Mouse (Mus musculus): ENCODE measurements around the gene Fam84b. TPM values are rescaled to one million over a fixed set of nuclear protein-coding genes. Genes with fewer than 3 reads are reported as not detected.

Gene Fam84b
- polyA plus RNA-seq, 1 experiment from 2014 or later, result 11.5 TPM

DNA sequence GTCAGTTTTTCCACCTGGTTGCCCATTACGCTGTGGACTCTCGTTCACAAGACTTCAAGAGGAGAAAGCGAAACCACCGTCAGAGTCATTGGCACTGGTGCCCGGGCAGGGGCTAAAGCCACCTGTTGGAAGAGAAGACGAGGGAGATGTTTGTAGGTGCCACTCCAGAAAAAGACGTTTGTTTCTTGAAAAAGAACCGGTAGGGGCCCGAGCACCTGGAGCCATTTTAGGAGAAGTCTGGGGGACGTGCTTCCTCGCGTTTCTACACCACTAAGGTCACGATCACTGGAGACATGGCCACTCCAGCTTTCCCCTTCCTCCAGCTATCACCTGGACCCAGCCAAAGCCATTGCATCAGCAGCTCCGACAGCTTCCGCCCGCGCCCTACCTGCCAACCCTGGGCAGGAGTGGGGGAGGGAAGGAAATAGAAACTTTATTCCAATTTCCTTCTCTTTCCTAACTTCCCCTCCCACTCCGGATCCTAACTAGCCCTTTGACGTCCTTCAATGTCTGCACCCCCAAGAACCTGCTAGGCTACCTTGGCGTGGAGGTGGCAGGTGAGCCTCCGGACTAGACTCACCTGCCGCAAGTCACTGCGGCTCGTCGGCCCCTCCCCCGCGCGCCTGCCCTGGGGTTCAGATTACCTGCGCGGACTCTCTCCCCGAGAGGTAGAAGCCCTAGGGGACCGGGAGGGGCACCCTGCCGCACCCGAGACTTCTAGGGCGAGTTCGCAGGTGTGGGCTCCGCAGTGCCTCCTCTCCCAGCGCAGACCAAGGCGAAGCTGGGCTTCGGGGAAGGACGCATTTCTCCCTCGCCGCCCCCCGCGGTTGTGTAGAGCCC is 29.5 kb downstream of the Fam84b start:
- Histone ChIP-seq H3K27ac (no peak overlapping the region), H3K4me2 (replicated peaks) (peak overlapping the region; percentile 99), H3K9ac (peak overlapping the region; percentile 62), H3K9me3 (no peaks in the 10 kb centered on the region), H3K4me3 (peak overlapping the region; percentile 61), H3K36me3 (no peaks in the 10 kb centered on the region), H3K27me3 (replicated peaks) (no peaks in the 10 kb centered on the region), H3K4me1 (peaks cover 18% of the 10 kb centered on the region)
- peak; percentile 7; the same call in 1 of the 2 replicates for ATAC-seq (ENCODE audit: low FRiP score, low read depth)
- under 1% methylated on average over 45 of the region's 45 CpGs for WGBS

DNA sequence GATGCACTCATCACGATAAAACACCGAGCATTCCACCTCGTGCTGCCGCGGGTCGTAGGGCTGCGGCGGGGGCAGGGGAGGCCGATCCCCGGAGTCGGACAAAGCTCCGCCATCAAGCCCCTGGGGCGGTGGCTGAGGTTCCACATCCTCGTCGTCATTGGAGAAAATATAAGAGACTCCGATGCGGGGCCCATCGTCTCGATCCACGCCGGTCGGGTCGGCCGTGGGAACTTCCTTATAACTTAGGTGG is 30.0 kb downstream of the Fam84b start:
- Histone ChIP-seq H3K9ac (peak overlapping the region; percentile 60), H3K36me3 (no peaks in the 10 kb centered on the region), H3K4me2 (replicated peaks) (peak overlapping the region; percentile 99), H3K9me3 (no peaks in the 10 kb centered on the region), H3K4me3 (peak overlapping the region; percentile 61), H3K27ac (no peak overlapping the region), H3K27me3 (replicated peaks) (no peaks in the 10 kb centered on the region), H3K4me1 (peaks cover 18% of the 10 kb centered on the region)
- ATAC-seq (ENCODE audit: low FRiP score, low read depth), result peak; percentile 2; the same call in 1 of the 2 replicates
- WGBS, result under 1% methylated on average over 24 of the region's 24 CpGs

DNA sequence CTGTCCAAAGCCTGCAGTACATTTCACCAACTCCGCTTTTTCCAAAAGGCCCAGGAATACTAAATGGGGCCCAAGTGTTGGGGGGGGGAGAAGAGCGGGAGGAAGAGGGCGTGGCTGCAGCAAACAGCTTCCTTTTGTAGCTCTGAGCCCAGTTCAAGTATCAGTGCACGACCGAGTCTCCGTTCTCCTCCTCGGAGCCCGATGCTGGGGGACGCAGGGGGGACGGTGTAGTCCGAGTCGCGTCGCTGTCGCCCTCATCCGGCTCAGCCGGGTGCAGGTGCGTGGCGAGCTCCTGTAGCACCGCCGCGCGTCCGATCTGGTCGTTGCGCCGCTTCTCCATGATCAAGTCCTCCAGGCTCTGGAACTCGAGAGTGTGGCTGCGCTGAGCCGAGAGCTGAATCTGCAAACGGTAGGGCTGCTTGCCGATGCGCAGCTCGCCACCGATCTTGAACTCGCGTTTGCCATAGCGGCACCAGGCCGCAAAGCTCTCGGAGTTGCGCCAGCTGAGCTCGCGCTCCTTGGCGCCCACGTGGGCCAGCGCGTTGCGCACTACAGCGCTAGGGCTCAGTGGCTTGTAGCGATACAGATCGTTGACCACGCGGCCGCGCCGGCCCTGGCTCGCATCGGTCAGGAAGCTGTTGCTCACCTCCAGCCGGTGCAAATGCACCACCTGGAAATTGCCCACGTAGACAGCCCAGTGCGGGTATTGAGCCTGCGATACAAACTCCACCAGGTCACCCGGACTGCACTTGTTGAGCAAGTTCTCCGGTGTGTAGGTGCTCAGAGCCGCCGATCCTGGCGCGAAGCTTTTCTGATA is 30.6 kb downstream of the Fam84b start:
- Histone ChIP-seq H3K27me3 (replicated peaks) (no peaks in the 10 kb centered on the region), H3K9ac (peak overlapping the region; percentile 60), H3K4me2 (replicated peaks) (peak overlapping the region; percentile 99), H3K4me3 (peak overlapping the region; percentile 61), H3K9me3 (no peaks in the 10 kb centered on the region), H3K4me1 (peaks cover 18% of the 10 kb centered on the region), H3K36me3 (no peaks in the 10 kb centered on the region), H3K27ac (no peak overlapping the region)
- ATAC-seq (ENCODE audit: low FRiP score, low read depth), result peak; percentile 76
- under 1% methylated on average over 68 of the region's 68 CpGs for WGBS

DNA sequence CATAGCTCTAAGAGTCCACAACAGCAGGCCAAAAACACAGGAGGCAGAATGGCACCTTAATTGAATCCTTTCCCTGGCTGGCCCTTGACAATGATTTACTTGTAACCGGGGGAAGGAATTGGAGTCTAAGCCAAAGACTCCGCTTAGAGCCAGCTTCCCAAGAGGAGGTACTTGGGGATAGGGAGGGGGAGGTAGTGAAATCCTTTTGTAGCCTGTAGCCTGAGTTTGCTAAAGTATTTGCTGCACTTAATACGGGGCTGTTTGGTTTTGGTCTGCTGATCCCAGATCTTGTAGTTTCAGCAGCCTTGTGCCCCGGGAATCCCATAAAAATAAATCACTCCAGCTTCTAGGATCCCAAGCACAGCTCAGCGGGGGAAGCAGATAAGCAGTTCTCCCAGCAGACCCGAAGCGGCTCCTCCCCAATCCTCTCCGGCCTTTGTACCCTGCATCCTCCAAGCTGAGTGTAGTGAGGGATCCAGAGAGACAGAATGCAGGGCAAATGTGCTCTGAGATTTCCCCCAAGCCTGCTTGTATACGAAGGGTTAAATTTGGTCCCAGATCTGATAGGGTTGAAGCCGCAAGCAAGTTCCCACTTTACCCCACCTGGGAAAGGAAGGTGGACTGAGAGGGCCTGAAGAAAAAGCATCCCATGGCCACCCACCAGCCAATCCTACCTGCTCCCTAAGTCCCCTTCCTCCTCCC is 31.3 kb downstream of the Fam84b start:
- Histone ChIP-seq H3K4me3 (peak overlapping the region; percentile 61), H3K27ac (0 out of 2 replicates have a peak overlapping the region, but pooled peaks have one; percentile 26), H3K36me3 (no peaks in the 10 kb centered on the region), H3K4me1 (peaks cover 18% of the 10 kb centered on the region), H3K9me3 (no peaks in the 10 kb centered on the region), H3K27me3 (replicated peaks) (no peaks in the 10 kb centered on the region), H3K9ac (peak overlapping the region; percentile 60; the same call in 1 of the 2 replicates), H3K4me2 (replicated peaks) (peak overlapping the region; percentile 99)
- WGBS, result 2% methylated on average over 10 of the region's 10 CpGs
- ATAC-seq (ENCODE audit: low FRiP score, low read depth), result peak; percentile 52

DNA sequence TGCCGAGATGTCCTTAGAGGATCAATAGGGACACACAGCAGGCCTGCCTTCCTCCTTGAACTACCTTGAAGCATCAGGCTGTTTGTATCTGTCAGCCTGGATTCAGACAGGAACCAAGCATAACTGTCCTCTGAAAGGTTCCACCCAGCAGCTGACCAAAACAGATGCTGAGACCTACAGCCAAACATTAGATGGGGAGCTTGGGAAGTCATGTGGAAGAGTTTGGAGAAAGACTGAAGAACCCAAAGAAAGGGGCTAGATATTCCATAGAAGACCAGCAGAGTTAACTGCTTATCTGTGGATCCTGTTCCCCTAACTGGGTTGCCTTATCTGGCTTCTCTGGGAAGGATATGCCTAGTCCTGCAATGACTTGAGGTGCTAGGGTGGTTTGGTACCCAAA is 35.1 kb downstream of the Fam84b start:
- H3K27ac ChIP-seq, result no peak overlapping the region
- H3K9me3 ChIP-seq, result no peaks in the 10 kb centered on the region
- WGBS, result 91% methylated on average over 1 of the region's 1 CpGs
- no peak overlapping the region for H3K9ac ChIP-seq
- peaks cover 10% of the 10 kb centered on the region for H3K4me1 ChIP-seq
- no peak overlapping the region for H3K4me2 ChIP-seq (replicated peaks)
- H3K27me3 ChIP-seq (replicated peaks), result no peaks in the 10 kb centered on the region
- H3K4me3 ChIP-seq, result no peak overlapping the region
- H3K36me3 ChIP-seq, result no peaks in the 10 kb centered on the region
- ATAC-seq (ENCODE audit: low FRiP score, low read depth), result no peak

DNA sequence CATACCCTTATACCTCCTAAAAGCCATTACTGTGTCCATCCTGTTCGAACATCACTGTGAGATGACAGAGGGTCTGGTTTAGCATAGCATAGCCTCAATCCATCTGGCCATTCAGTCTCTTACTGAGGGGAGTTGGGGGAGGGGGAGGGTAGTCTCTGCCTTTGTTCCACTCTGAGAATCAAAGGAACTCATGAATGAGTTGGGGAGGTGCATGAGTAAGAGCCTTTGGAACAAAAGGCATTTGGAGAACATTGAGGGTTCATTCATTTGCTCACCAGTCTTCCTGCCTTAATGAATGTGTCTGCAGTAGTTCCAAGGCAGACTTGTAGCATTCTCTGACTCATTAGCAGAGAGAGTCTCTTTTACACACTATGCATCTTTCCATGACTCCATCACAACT is 37.1 kb downstream of the Fam84b start:
- H3K4me2 ChIP-seq (replicated peaks), result no peak overlapping the region
- no peaks in the 10 kb centered on the region for H3K36me3 ChIP-seq
- H3K4me1 ChIP-seq, result no peaks in the 10 kb centered on the region
- no peaks in the 10 kb centered on the region for H3K9me3 ChIP-seq
- H3K27me3 ChIP-seq (replicated peaks), result no peaks in the 10 kb centered on the region
- no peak for ATAC-seq (ENCODE audit: low FRiP score, low read depth)
- H3K27ac ChIP-seq, result no peak overlapping the region
- H3K9ac ChIP-seq, result no peak overlapping the region
- no peak overlapping the region for H3K4me3 ChIP-seq
- 20% methylated on average over 1 of the region's 1 CpGs for WGBS

DNA sequence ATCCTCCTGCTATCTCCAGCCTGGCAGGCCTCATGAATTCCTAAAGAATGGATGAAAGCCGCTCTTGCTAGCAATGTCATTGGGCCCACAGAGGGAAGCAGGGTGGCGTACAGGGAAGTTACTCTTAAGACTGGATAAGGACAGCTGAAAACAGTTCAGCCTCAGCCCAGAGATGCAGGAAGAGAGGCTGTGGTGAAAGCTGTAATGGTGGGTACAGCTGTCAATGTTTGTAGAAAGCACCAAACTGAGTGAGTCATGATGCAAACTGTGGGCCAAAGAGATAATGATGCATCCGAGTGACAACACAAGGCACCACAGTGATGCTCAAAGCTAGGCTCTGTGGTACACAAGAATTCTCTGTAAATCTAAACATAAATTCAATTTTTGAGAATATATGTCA is 39.0 kb downstream of the Fam84b start:
- Histone ChIP-seq H3K36me3 (no peaks in the 10 kb centered on the region), H3K27ac (no peak overlapping the region), H3K27me3 (replicated peaks) (no peaks in the 10 kb centered on the region), H3K4me1 (no peaks in the 10 kb centered on the region), H3K9ac (no peak overlapping the region), H3K9me3 (no peaks in the 10 kb centered on the region), H3K4me2 (replicated peaks) (no peak overlapping the region), H3K4me3 (no peak overlapping the region)
- WGBS, result 88% methylated on average over 3 of the region's 3 CpGs
- ATAC-seq (ENCODE audit: low FRiP score, low read depth), result no peak

DNA sequence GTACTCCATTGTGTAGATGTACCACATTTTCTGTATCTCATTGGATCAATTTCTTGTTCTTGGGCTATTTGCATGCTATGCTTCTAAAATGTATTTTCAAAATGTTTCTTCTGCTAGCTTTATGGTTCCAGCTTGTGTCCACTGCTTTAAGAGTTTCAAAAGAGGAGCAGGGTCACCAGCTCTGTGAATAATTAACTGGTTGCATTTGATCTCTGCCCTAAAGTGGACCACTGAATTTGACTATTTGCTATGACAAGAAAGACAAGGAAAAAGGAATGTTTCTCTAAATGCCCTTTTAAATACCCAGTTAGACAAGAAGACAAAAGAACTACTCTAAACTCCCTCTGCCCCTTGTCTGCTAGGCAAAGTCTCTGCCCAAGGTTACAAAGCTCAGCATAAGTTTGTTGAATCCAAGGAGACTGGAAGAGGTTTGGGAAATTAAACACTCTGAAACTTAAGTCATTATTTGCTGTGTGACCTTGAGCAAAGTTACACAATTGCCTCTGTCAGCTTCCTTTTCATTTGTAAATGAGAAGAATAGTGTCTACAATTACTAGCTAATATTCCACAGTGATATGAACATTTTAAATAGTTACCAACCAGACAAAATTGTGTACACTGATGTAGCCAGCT is 60.4 kb downstream of the Fam84b start:
- Histone ChIP-seq H3K4me3 (no peak overlapping the region), H3K4me2 (replicated peaks) (no peak overlapping the region), H3K4me1 (no peaks in the 10 kb centered on the region), H3K36me3 (no peaks in the 10 kb centered on the region), H3K9me3 (no peaks in the 10 kb centered on the region), H3K27ac (no peak overlapping the region), H3K9ac (no peak overlapping the region), H3K27me3 (replicated peaks) (no peaks in the 10 kb centered on the region)
- no peak for ATAC-seq (ENCODE audit: low FRiP score, low read depth)

DNA sequence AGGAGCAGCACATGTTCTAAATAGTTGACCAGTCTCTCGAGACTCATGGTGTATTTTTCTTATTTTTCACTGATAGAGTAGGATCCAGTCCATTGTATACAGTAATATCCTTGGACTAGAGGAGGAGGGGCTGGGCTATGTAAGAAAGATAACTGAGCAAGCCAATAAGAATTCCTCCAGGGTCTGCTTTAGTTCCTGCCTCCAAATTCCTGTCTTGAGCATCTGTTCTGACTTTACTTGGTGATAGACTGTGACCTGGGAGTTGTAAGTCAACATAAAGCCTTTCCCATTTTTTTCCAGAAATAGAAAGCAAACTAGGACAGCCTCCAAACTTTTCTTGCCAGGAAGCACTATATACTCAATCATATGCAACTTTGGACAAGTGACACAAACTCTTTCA is 64.5 kb downstream of the Fam84b start:
- no peak for ATAC-seq (ENCODE audit: low FRiP score, low read depth)
- WGBS, result 79% methylated on average over 1 of the region's 1 CpGs
- Histone ChIP-seq H3K9me3 (no peaks in the 10 kb centered on the region), H3K9ac (no peak overlapping the region), H3K4me1 (no peaks in the 10 kb centered on the region), H3K27ac (no peak overlapping the region), H3K4me3 (no peak overlapping the region), H3K27me3 (replicated peaks) (no peaks in the 10 kb centered on the region), H3K4me2 (replicated peaks) (no peak overlapping the region), H3K36me3 (no peaks in the 10 kb centered on the region)

DNA sequence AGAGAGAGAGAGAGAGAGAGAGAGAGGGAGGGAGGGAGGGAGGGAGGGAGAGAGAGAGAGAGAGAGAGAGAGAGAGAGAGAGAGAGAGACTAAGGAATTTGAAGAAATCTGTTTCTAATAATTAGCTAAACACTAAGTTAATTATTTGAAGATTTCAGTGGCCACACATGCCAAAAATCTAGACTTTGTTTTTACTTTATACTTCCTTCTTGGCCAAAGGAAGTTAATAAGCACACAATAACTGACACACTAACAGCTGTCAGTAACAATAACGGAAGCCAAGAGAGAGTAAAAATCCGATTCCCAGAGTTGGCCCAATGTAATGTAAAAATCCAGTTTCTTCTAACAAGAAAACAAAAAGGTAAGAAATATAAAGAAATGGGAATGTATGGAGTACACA is 69.8 kb downstream of the Fam84b start:
- ATAC-seq (ENCODE audit: low FRiP score, low read depth), result no peak
- H3K36me3 ChIP-seq, result no peaks in the 10 kb centered on the region
- WGBS, result 88% methylated on average over 2 of the region's 2 CpGs
- H3K27me3 ChIP-seq (replicated peaks), result no peaks in the 10 kb centered on the region
- H3K27ac ChIP-seq, result no peak overlapping the region
- H3K4me1 ChIP-seq, result no peaks in the 10 kb centered on the region
- H3K9ac ChIP-seq, result no peak overlapping the region
- no peaks in the 10 kb centered on the region for H3K9me3 ChIP-seq
- H3K4me3 ChIP-seq, result no peak overlapping the region
- no peak overlapping the region for H3K4me2 ChIP-seq (replicated peaks)

DNA sequence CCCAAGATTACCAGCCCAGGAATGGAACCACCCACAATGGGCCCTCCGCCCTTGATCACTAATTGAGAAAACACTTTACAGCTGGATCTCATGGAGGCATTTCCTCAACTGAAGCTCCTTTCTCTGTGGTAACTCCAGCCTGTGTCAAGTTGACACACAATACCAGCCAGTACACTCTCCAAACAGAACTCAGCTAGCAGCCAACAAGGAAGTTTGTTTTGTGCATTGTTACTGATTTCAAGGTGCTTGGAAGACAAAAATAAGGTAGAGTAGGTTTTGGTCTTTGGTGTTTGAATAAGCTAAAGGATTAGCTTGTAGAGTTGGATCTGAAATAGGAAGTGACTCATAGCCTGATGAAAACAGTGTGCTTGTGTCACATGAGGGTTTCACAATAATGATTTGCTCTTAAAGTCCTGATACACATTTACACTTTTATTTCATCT is 74.0 kb downstream of the Fam84b start:
- Histone ChIP-seq H3K9me3 (no peaks in the 10 kb centered on the region), H3K4me2 (replicated peaks) (no peak overlapping the region)

DNA sequence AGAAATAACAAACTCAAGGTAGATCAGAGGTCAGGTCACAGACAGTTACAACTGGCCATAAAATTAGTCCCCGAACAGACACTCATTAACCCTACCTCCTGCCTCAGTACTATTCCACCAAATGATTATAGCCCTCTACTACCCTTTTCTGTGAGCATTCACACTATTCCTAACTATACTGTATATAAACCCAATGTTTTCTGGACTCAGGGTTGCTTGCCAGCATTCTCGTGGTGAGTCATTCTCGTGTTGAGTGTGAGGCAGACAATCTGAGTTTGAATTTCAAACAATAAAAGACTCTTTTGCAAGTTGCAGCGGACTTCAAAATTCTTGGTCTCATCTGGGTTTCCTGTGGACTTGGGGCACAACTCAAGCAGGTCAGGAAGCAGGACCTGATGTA is 74.5 kb downstream of the Fam84b start:
- Histone ChIP-seq H3K9me3 (no peaks in the 10 kb centered on the region), H3K9ac (no peak overlapping the region), H3K27me3 (replicated peaks) (no peaks in the 10 kb centered on the region), H3K4me2 (replicated peaks) (no peak overlapping the region), H3K4me3 (no peak overlapping the region), H3K36me3 (no peaks in the 10 kb centered on the region), H3K4me1 (no peaks in the 10 kb centered on the region), H3K27ac (no peak overlapping the region)
- 75% methylated on average over 4 of the region's 4 CpGs for WGBS
- ATAC-seq (ENCODE audit: low FRiP score, low read depth), result no peak

More for the DNA sequence above, 74.0 kb downstream of the Fam84b start:
- Histone ChIP-seq H3K27ac (no peak overlapping the region), H3K9ac (no peak overlapping the region), H3K4me3 (no peak overlapping the region), H3K36me3 (no peaks in the 10 kb centered on the region), H3K27me3 (replicated peaks) (no peaks in the 10 kb centered on the region), H3K4me1 (no peaks in the 10 kb centered on the region)
- no peak for ATAC-seq (ENCODE audit: low FRiP score, low read depth)
- 74% methylated on average over 1 of the region's 1 CpGs for WGBS

All from neural tube, embryonic 12.5 days (tissue).